Mouse (Mus musculus): Measurements from ENCODE around the gene Bbs5.
A peak's percentile ranks its signal among the peaks of the same experiment; 100 is the strongest.
"Not testable (repeated sequence)": the region's sequence is repeated elsewhere in the genome, so short reads cannot be mapped to it uniquely, and the experiment has no call there.

The Bbs5 gene

DNA sequence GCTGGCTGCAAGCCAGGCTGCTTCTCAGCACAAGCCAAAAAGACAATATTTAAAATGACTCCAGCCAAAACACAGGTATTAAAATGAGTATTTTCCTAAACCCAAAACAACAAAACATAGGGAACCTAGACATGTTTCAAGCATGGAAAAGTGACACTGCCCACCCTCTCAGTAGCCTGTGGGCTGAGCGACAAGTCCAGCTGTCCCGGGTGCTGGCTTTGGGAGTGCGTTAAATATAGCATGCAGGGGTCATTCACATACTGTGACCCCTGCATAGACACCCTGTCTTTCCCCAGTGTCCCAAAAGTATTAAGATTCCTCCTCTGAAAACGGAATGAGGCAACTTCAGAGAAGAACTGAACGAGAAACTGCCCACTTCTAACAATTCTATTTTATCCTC is 26.8 kb downstream of the Bbs5 start:
- DNase-seq: no peak

DNA sequence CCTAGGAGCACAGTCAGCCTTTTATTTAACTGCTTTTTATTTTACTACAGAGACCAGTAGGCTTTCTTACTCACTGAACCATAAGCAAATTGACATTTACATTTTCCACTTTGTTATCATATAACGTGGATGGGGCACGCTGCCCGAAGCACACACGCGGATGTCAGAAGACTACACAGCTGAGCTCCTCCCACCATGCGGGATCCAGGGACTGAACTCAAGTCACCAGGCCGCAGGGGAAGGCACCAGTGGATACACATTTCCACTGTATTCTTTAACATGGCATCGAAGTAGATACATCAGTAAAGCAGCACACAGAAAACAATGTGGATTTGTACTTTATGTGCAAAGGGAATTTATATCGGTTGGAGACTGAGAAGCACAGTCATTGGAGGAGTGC is 28.3 kb downstream of the Bbs5 start:
- DNase-seq: no peak

GRCm38 (mm10) chr2:69676713-69677112 is 29.7 kb downstream of the Bbs5 start:
- DNase-seq: no peak

GRCm38 (mm10) chr2:69677215-69677614 is 30.2 kb downstream of the Bbs5 start:
- DNase-seq: not testable (repeated sequence)

DNA sequence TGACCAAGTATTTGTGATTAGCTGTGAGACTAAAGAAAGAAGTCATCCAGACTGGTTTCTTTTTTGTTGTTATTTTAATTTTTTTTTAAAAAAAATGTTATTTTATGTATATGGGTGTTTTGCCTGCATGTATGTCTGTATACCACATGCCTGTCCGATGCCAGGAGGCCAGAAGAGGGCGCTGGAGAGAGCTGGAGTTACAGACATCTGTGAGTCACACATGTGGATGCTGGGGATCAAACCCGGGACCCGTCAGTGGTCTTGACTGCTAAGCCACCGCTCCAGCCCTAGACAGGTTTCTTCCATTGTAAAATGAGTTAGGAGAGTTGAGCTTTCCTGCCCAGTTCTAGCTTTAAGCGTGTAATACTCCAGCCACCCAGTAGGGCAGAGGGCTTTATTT is 33.0 kb downstream of the Bbs5 start:
- DNase-seq: peak; percentile 49

- no peak for DNase-seq
These were observed 35.0 kb downstream of the Bbs5 start for GRCm38 (mm10) chr2:69681931-69682330.

GRCm38 (mm10) chr2:69683036-69683805 is 36.2 kb downstream of the Bbs5 start:
- DNase-seq: no peak

- DNase-seq: no peak
These were observed 37.5 kb downstream of the Bbs5 start for GRCm38 (mm10) chr2:69684488-69684887.

GRCm38 (mm10) chr2:69690214-69690613 is 43.2 kb downstream of the Bbs5 start:
- DNase-seq: no peak

GRCm38 (mm10) chr2:69690843-69691242 is 43.9 kb downstream of the Bbs5 start:
- no peak for DNase-seq

GRCm38 (mm10) chr2:69693501-69693900 is 46.5 kb downstream of the Bbs5 start:
- no peak for DNase-seq

DNA sequence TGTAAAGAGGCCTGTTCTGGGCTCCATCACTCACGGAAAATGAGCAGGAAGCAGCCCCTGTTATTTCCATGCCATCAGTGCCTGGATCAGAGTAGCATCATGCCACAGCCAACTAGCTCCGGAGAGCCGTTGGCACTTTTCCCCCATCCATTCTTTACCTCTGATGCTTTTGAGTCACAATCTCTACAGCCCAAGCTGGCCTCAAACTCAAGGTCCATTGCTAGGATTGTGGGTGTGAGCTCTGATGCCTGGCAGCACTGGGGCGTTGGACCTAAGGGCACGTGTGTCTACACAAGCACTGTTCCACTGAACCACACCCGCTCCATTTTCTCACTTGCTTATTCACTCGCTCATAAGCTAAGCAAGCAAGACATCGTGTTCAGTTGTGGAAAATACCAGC is 53.5 kb downstream of the Bbs5 start:
- DNase-seq: no peak

GRCm38 (mm10) chr2:69712171-69712570 is 65.2 kb downstream of the Bbs5 start:
- DNase-seq: no peak

- peak; percentile 85 for DNase-seq
These were observed 66.1 kb downstream of the Bbs5 start, which contains the start of gene Fastkd1 for GRCm38 (mm10) chr2:69712981-69713625. Gene Fastkd1 (minus strand): TSS chr2:69713516.

DNA sequence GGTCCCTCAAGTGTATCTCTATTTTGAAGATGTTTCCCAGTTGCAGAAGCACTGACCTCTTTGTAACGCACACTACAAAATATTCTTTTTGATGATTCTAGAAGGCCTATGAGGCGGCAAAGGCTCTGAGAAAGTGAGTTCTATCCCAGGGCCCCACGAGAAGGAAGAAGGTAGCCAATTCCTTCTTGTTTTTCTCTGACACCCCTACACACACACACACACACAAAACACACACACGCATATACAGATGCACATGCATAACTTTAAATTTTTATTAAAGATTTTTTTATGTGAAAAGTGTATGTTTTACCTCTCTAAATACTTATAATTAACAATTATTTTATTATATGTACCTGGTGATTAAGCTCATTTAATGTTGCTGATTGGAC is 66.6 kb downstream of the Bbs5 start:
- DNase-seq: no peak

DNA sequence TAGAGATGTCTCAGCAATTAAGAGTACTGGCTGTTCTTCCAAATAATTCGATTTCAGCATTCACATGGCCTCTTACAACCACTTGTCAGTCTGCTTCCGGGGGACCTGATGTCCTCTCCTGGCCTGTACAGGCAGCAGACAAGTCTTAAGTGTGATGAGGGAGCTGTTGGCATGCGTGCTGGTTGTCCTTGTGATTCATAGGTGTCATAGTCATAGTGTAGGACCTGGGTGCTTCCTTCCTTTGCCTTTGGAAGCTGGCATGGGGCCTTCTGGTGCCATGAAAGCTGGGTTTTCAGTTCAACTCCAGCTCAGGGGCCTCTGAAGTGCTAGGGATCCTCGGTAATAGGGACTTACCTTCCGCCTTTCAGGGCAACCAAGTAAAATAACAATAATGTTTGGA is 67.2 kb downstream of the Bbs5 start:
- DNase-seq: no peak

DNA sequence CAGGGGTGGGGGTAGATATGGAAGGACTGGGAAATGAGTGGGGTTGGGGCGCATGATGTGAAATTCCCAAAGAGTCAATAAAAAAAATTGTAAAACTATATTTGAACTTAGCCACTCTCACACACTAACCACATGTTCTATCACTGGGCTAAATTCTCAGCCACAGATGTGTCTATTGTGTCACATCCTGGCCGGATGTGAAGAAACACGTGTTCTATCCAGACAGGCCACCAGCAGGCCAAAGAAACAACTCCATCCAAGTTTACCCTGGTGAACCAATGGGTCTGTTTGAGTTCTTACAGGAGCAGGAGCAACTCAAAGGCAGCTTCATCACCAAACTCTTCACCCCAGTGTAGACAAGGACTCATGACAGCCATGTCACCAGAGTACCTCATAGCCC is 69.5 kb downstream of the Bbs5 start:
- no peak for DNase-seq

Measured in liver (tissue).